8 mouse cellular contexts compared by ENCODE assay signal in genomic region chr2:129129987-129130545, GRCm38 (mm10). TPM values are rescaled to one million over a fixed set of nuclear protein-coding genes. Genes with fewer than 3 reads are reported as not detected.
DNase-seq lines count a peak whose midpoint lies in the region; ATAC-seq and TF ChIP-seq lines count a peak whose summit lies in the region.

No protein-coding gene starts in this region.

- WGBS in heart, embryonic 13.5 days: 33% methylated on average over 18 of the region's 18 CpGs
- 36% methylated on average over 18 of the region's 18 CpGs for WGBS in limb, embryonic 14.5 days
- 23% methylated on average over 18 of the region's 18 CpGs for WGBS in midbrain, postnatal 0 days

- TF ChIP-seq CTCF in midbrain, postnatal 0 days (IDR thresholded peaks at IDR 0.05): no peak

- peaks cover 57% of the 10 kb centered on the region for H3K36me3 ChIP-seq in heart, embryonic 13.5 days
- H3K36me3 ChIP-seq in limb, embryonic 14.5 days (ENCODE audit: control insufficient read depth, insufficient read depth, low read length): peaks cover 47% of the 10 kb centered on the region
- H3K36me3 ChIP-seq in midbrain, postnatal 0 days (ENCODE audit: insufficient read depth, low read length): peaks cover 23% of the 10 kb centered on the region

- H3K4me3 ChIP-seq in heart, embryonic 13.5 days: peak overlapping the region; percentile 79
- H3K4me3 ChIP-seq in limb, embryonic 14.5 days (replicated peaks; ENCODE audit: low read length): peak overlapping the region; percentile 72
- peak overlapping the region; percentile 49 for H3K4me3 ChIP-seq in midbrain, postnatal 0 days (ENCODE audit: low read depth, low read length)

- H3K4me1 ChIP-seq in heart, embryonic 13.5 days: peaks cover 23% of the 10 kb centered on the region
- H3K4me1 ChIP-seq in limb, embryonic 14.5 days (ENCODE audit: control insufficient read depth, insufficient read depth, low read length): peaks cover 7% of the 10 kb centered on the region
- H3K4me1 ChIP-seq in midbrain, postnatal 0 days (ENCODE audit: insufficient read depth, low read length): peaks cover 8% of the 10 kb centered on the region; the same call in 1 of the 2 replicates

- H3K4me2 ChIP-seq in heart, embryonic 13.5 days: peak overlapping the region; percentile 89
- peak overlapping the region; percentile 88 for H3K4me2 ChIP-seq in limb, embryonic 14.5 days (replicated peaks; ENCODE audit: low read depth, low read length, severe bottlenecking)
- peak overlapping the region; percentile 82 for H3K4me2 ChIP-seq in midbrain, postnatal 0 days (ENCODE audit: low read depth, low read length, poor library complexity, severe bottlenecking)

- TF ChIP-seq POLR2A in limb, embryonic 14.5 days (IDR thresholded peaks at IDR 0.05; ENCODE audit: borderline replicate concordance, extremely low read depth, insufficient read depth, insufficient read length): no peak

- peak; percentile 17 for DNase-seq in adrenal gland, adult 8-10 months
- DNase-seq in adrenal gland, postnatal 4 days (ENCODE audit: low spot score in 2 of 2): no peak
- DNase-seq in B cell, adult 2 months: peak; percentile 52 to 53
- DNase-seq in c-Kit-positive CD71-negative TER-119-negative erythroid progenitor cells, embryonic 14.5 days (ENCODE audit: low read depth): peak; percentile 13
- DNase-seq in limb, embryonic 14.5 days (ENCODE audit: low spot score): peak; percentile 3
- DNase-seq in midbrain, postnatal 0 days (ENCODE audit: low spot score): no peak
- peak; percentile 88 for DNase-seq in thymus, postnatal 14 days

- no peaks in the 10 kb centered on the region for H3K27me3 ChIP-seq in heart, embryonic 13.5 days (replicated peaks)
- no peaks in the 10 kb centered on the region for H3K27me3 ChIP-seq in limb, embryonic 14.5 days (ENCODE audit: control insufficient read depth, insufficient read depth, low read length)
- no peaks in the 10 kb centered on the region for H3K27me3 ChIP-seq in midbrain, postnatal 0 days (ENCODE audit: insufficient read depth, low read length)

- peak overlapping the region; percentile 82 for H3K9ac ChIP-seq in heart, embryonic 13.5 days
- peak overlapping the region; percentile 66 for H3K9ac ChIP-seq in limb, embryonic 14.5 days (ENCODE audit: low read depth, low read length, severe bottlenecking)
- peak overlapping the region; percentile 65 for H3K9ac ChIP-seq in midbrain, postnatal 0 days (replicated peaks; ENCODE audit: low read length, poor library complexity, severe bottlenecking)

- ATAC-seq in heart, embryonic 13.5 days (ENCODE audit: extremely low read depth, insufficient number of reproducible peaks, low FRiP score, low TSS enrichment): no peak
- peak; percentile 36 for ATAC-seq in limb, embryonic 14.5 days (ENCODE audit: low FRiP score, low read depth)
- ATAC-seq in midbrain, postnatal 0 days (ENCODE audit: low FRiP score): peak; percentile 67

- H3K27ac ChIP-seq in heart, embryonic 13.5 days (replicated peaks): peak overlapping the region; percentile 95
- peak overlapping the region; percentile 86 for H3K27ac ChIP-seq in limb, embryonic 14.5 days (replicated peaks; ENCODE audit: low read depth, low read length)
- H3K27ac ChIP-seq in midbrain, postnatal 0 days (ENCODE audit: low read depth, low read length): peak overlapping the region; percentile 79

- H3K9me3 ChIP-seq in heart, embryonic 13.5 days: peaks cover 8% of the 10 kb centered on the region; the same call in 1 of the 2 replicates
- 0 out of 2 replicates have a peak, but pooled peaks cover 8% of the 10 kb centered on the region for H3K9me3 ChIP-seq in limb, embryonic 14.5 days (ENCODE audit: control insufficient read depth, low read length)
- peaks cover 5% of the 10 kb centered on the region; the same call in 1 of the 2 replicates for H3K9me3 ChIP-seq in midbrain, postnatal 0 days (ENCODE audit: low read length)

RNA-seq across cellular contexts. Expression of gene Chchd5, which starts 0.6 kb away (rescaled TPM):
- total RNA-seq in adrenal gland, adult 8-10 months (2022): 10 to 100 TPM; 23.5 to 27.8 (median 24.9) TPM
- total RNA-seq in adrenal gland, postnatal 4 days (2021): 10 to 100 TPM; 26.8 to 28.5 TPM
- polyA plus RNA-seq in heart, embryonic 13.5 days (2015; fragmentation: Nextera tagmentation; extraction: Ambion mirVana): 16.6 and 18.3 TPM in 2 replicates
- polyA plus RNA-seq in limb, embryonic 14.5 days (2012; rRNA removed): 32.7 and 33.3 TPM in 2 replicates
- 32.3 and 34.8 TPM in 2 replicates for polyA plus RNA-seq in limb, embryonic 14.5 days (2014; fragmentation: Nextera tagmentation; extraction: Ambion mirVana)
- total RNA-seq in midbrain, postnatal 0 days (2014; rRNA removed): 12.2 and 23.6 TPM in 2 replicates
- polyA plus RNA-seq in midbrain, postnatal 0 days (2015; fragmentation: Nextera tagmentation; extraction: Ambion mirVana): 14.1 and 14.5 TPM in 2 replicates

RNA-seq across cellular contexts. Expression of gene Polr1b, which starts 29.3 kb away (rescaled TPM):
- total RNA-seq in adrenal gland, adult 8-10 months (2022): 10 to 100 TPM; 17.6 to 23.3 (median 20.6) TPM
- total RNA-seq in adrenal gland, postnatal 4 days (2021): 10 to 100 TPM; 24.3 to 29.1 TPM
- 15.4 and 16.7 TPM in 2 replicates for polyA plus RNA-seq in heart, embryonic 13.5 days (2015; fragmentation: Nextera tagmentation; extraction: Ambion mirVana)
- 38.8 and 48.9 TPM in 2 replicates for polyA plus RNA-seq in limb, embryonic 14.5 days (2012; rRNA removed)
- 11.5 and 12.2 TPM in 2 replicates for polyA plus RNA-seq in limb, embryonic 14.5 days (2014; fragmentation: Nextera tagmentation; extraction: Ambion mirVana)
- 23.1 and 25.9 TPM in 2 replicates for total RNA-seq in midbrain, postnatal 0 days (2014; rRNA removed)
- polyA plus RNA-seq in midbrain, postnatal 0 days (2015; fragmentation: Nextera tagmentation; extraction: Ambion mirVana): 10.4 and 11.1 TPM in 2 replicates

Comparison
In these comparisons a context has a peak if more than half of its experiments do, and no peak if none do; other contexts are left out.
1. DNase-seq: peak in adrenal gland, adult 8-10 months (single experiment), B cell, adult 2 months (2 of 2), c-Kit-positive CD71-negative TER-119-negative erythroid progenitor cells, embryonic 14.5 days (single experiment), limb, embryonic 14.5 days (single experiment) and thymus, postnatal 14 days (single experiment); none in adrenal gland, postnatal 4 days (0 of 2) and midbrain, postnatal 0 days (single experiment).
2. Peak in every context shown above with its lines, with median percentiles within 50 percentile points of each other: H3K27ac ChIP-seq, H3K4me2 ChIP-seq, H3K4me3 ChIP-seq and H3K9ac ChIP-seq.